Mouse (Mus musculus) embryonic facial prominence, embryonic 15.5 days (tissue): Measurements from ENCODE around the gene Hoxb3. TPM values are rescaled to one million over a fixed set of nuclear protein-coding genes. Genes with fewer than 3 reads are reported as not detected.
A peak's percentile ranks its signal among the peaks of the same experiment; 100 is the strongest.

Source experiments
- ATAC-seq: fragments of 200-750 bp; cut with Nextera tagmentation; 2 replicates; pipeline ENCODE4 v1.8.0; 2017; ENCODE audit warnings: low read depth, moderate TSS enrichment; ENCODE audit not compliant: insufficient number of reproducible peaks, low FRiP score, low TSS enrichment
- H3K27ac ChIP-seq: fragments of 300-500 bp; sonication (generic); replicated peaks from 2 replicates; pipeline ENCODE4 v1.5.1; 2015; ENCODE audit warnings: mild to moderate bottlenecking, inconsistent platforms
- H3K27me3 ChIP-seq: fragments of 300-500 bp; sonication (generic); 2 replicates; pipeline ENCODE4 v1.6.1; 2015; ENCODE audit warnings: inconsistent platforms
- H3K36me3 ChIP-seq: fragments of 300-500 bp; sonication (generic); 2 replicates; pipeline ENCODE4 v1.6.1; 2015; ENCODE audit warnings: mild to moderate bottlenecking, inconsistent platforms
- H3K4me1 ChIP-seq: fragments of 300-500 bp; sonication (generic); 2 replicates; pipeline ENCODE4 v1.6.1; 2015; ENCODE audit warnings: inconsistent platforms
- H3K4me2 ChIP-seq: fragments of 300-500 bp; sonication (generic); replicated peaks from 2 replicates; pipeline ENCODE4 v1.6.1; 2015; ENCODE audit warnings: mild to moderate bottlenecking, inconsistent platforms
- H3K4me3 ChIP-seq: fragments of 300-500 bp; sonication (generic); replicated peaks from 2 replicates; pipeline ENCODE4 v1.5.1; 2015; ENCODE audit warnings: mild to moderate bottlenecking, inconsistent platforms
- H3K9ac ChIP-seq: fragments of 300-500 bp; sonication (generic); 2 replicates; pipeline ENCODE4 v1.6.1; 2015; ENCODE audit warnings: inconsistent platforms
- H3K9me3 ChIP-seq: fragments of 300-500 bp; sonication (generic); replicated peaks from 2 replicates; pipeline ENCODE4 v1.6.1; 2016; ENCODE audit warnings: inconsistent platforms
- WGBS: fragments of 180-500 bp; shearing (Covaris S2); methylation state at CpG from one replicate; pipeline ENCODE4 v1.1.7; 2015; 5-methylcytosine and 5-hydroxymethylcytosine counted together
- polyA plus RNA-seq: library from polyadenylated mRNA; unstranded; fragments of >200 nt; fragmentation: Nextera tagmentation; extraction: Ambion mirVana; gene quantifications from 2 replicates; pipeline ENCODE4 v1.2.1, GENCODE M21; 2015

Gene Hoxb3
- polyA plus RNA-seq, 1 experiment from 2014 or later = 0.07 TPM

GRCm38 (mm10) chr11:96345893-96346806 lies 23.0 kb downstream of the Hoxb3 start:
- ATAC-seq = no peak

DNA sequence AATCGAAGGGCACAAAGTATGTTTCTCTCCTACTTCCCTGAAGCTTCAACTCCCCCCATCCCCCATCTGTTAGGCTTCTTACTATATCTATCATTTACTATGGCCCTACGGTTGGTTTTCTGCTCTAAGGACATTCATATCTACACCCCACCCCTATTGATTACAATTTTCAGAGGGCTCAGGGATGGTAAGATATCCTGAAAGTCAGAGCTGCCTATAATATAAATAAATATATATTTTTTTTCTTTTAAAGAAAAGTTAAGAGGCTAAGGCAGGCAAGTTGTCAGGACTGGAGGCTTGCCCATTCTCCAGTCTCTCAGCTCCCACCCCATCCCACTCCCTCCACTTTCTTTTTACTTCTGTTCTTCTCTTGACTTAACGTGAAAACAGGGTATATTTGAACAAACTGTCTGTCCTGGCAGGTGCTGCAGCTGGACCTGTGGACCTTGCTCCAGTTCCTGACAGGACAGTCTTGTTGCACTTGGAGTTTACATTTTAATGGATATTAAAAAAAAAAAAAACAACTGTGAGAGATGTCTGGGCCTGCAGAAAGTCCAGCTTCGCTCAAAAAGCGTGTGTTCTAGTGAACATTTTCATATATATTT lies 23.9 kb downstream of the Hoxb3 start:
- Histone ChIP-seq H3K36me3 (no peaks in the 10 kb centered on the region), H3K4me2 (no peak overlapping the region), H3K9me3 (no peaks in the 10 kb centered on the region), H3K27me3 (peaks cover 96% of the 10 kb centered on the region), H3K4me3 (no peak overlapping the region), H3K4me1 (peaks cover 7% of the 10 kb centered on the region), H3K27ac (no peak overlapping the region), H3K9ac (no peak overlapping the region)
- no peak for ATAC-seq
- WGBS = 18% methylated on average over 5 of the region's 5 CpGs

More at GRCm38 (mm10) chr11:96345893-96346806, 23.0 kb downstream of the Hoxb3 start:
- Histone ChIP-seq H3K27ac (no peak overlapping the region), H3K36me3 (no peaks in the 10 kb centered on the region), H3K9ac (no peak overlapping the region), H3K4me3 (no peak overlapping the region; the same call in 1 of the 2 replicates), H3K4me2 (peak overlapping the region; percentile 36; the same call in 1 of the 2 replicates), H3K9me3 (no peaks in the 10 kb centered on the region), H3K4me1 (peaks cover 14% of the 10 kb centered on the region), H3K27me3 (peaks cover 96% of the 10 kb centered on the region)
- WGBS = 1% methylated on average over 45 of the region's 45 CpGs

DNA sequence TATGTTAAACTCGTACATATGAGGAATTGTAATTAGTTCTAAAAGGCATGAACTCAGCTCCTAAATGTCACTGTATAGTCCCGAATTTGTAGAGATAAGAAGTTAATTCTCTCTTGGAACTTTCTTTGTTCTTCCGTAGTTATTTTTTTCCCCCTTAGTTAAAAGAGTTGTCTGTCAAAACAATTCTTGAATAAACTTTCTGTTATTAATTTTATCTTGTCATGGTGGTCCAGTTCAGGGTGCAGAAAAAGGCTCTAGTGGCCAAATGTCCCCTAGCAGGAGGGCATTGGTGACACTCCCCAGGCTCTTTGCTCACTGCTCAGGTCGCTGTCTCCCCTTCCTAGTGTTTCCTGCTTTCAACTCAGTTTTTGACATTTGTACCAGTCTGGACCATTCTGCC lies 24.6 kb downstream of the Hoxb3 start:
- no peaks in the 10 kb centered on the region for H3K9me3 ChIP-seq
- no peak overlapping the region for H3K27ac ChIP-seq
- WGBS = 13% methylated on average over 4 of the region's 4 CpGs
- H3K36me3 ChIP-seq = no peaks in the 10 kb centered on the region
- peaks cover 96% of the 10 kb centered on the region for H3K27me3 ChIP-seq
- no peak for ATAC-seq
- peaks cover 9% of the 10 kb centered on the region for H3K4me1 ChIP-seq
- no peak overlapping the region for H3K4me3 ChIP-seq
- H3K9ac ChIP-seq = no peak overlapping the region
- H3K4me2 ChIP-seq = no peak overlapping the region

- Histone ChIP-seq H3K4me3 (no peak overlapping the region), H3K4me1 (peaks cover 16% of the 10 kb centered on the region), H3K27ac (no peak overlapping the region), H3K27me3 (peaks cover 96% of the 10 kb centered on the region), H3K36me3 (no peaks in the 10 kb centered on the region), H3K9ac (no peak overlapping the region), H3K4me2 (no peak overlapping the region), H3K9me3 (no peaks in the 10 kb centered on the region)
- no peak for ATAC-seq
- WGBS = 8% methylated on average over 21 of the region's 21 CpGs
These were observed 25.2 kb downstream of the Hoxb3 start for GRCm38 (mm10) chr11:96348141-96348928.

DNA sequence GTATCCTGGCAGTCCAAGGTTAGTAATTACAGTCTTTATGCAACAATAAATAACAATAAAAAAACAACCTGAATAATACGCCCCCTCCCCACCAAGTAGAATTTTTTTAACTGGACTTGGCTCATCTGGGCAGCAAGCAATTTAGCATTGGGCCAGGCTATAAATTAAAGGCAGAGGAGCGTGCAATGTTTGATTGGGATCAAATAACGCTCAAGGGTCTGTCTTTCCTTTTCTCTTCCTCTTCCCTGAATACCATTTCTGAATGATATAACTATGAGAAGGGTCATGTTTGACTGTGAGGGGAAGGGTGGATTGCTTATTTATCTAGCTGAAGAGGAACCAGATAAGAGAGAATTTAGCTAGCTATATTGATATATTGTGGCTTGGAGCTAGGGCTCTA lies 25.9 kb downstream of the Hoxb3 start:
- no peaks in the 10 kb centered on the region for H3K36me3 ChIP-seq
- WGBS = 17% methylated on average over 3 of the region's 3 CpGs
- H3K4me3 ChIP-seq = no peak overlapping the region
- H3K27me3 ChIP-seq = peaks cover 94% of the 10 kb centered on the region
- no peak overlapping the region for H3K4me2 ChIP-seq
- H3K4me1 ChIP-seq = peaks cover 17% of the 10 kb centered on the region
- H3K9me3 ChIP-seq = no peaks in the 10 kb centered on the region
- no peak overlapping the region for H3K27ac ChIP-seq
- no peak for ATAC-seq
- no peak overlapping the region for H3K9ac ChIP-seq

DNA sequence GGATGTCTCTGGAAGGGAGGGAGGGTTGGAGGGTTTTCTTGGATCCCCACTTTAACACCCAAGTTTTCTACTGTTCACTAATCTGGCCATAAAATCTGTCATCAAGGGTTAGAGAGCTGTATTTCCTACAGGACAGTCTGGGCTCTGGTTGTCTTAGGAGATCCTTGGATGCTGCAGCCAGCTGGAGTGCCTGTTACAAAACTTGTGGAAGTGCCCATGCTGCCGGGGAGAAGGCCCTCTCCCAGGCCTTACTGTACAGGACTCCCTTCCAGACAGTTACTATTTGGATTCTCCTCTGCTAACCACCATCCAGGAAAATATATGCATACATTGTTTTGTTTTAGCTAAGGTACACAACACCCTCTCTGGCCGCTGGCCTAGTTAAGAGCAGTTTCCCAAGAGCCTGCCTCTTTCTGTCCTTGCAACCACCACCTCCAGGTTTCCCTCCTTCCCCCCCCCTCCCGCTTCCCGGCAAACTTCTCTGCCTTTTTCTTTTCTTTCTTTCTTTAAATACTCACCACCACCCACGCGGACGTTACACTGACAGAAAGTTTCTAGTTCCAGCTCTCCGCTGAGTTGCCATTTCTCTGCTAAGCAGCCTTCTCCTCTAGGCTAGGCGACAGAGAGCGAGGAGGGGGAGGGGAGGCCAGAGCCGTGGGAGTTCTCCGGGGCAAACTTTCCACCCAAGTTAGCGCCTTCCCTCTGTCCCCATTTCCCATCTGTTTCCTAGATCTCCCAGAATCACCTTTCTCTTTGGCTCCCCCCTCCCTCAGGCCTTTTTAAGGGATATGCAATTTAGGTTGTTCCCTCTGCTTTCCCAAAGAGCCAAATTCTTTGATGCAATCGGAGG lies 26.6 kb downstream of the Hoxb3 start:
- Histone ChIP-seq H3K36me3 (no peaks in the 10 kb centered on the region), H3K27me3 (peaks cover 94% of the 10 kb centered on the region), H3K9ac (no peak overlapping the region), H3K9me3 (no peaks in the 10 kb centered on the region), H3K4me3 (no peak overlapping the region), H3K4me2 (no peak overlapping the region), H3K27ac (no peak overlapping the region), H3K4me1 (peaks cover 21% of the 10 kb centered on the region)
- ATAC-seq = no peak
- 11% methylated on average over 14 of the region's 14 CpGs for WGBS

DNA sequence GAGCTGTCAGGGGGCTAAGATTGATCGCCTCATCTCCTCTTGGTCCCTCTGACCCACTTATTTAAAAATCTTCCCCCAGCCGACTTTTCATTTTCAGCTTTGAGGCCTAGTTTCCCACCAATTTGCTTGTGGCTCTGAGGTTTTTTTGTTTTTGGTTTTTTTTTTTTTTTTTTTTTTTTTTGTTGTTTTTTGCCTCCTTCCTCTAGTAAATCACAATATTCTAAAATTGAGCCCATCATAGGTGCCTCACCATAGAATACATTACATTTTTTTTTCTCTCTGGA lies 27.2 kb downstream of the Hoxb3 start, which contains the start of gene Hoxb2:
TSS of gene Hoxb2 (plus strand) at position 185 of the 284 bp plus-strand sequence.
- no peak within 1 kb of the TSS for H3K9ac ChIP-seq
- H3K4me3 ChIP-seq = no peak within 1 kb of the TSS

GRCm38 (mm10) chr11:96350791-96351190 lies 27.7 kb downstream of the Hoxb3 start:
- Histone ChIP-seq H3K36me3 (no peaks in the 10 kb centered on the region), H3K4me3 (no peak overlapping the region), H3K4me1 (peaks cover 15% of the 10 kb centered on the region; the same call in 1 of the 2 replicates), H3K27ac (no peak overlapping the region), H3K9ac (no peak overlapping the region), H3K27me3 (peaks cover 91% of the 10 kb centered on the region), H3K4me2 (no peak overlapping the region), H3K9me3 (no peaks in the 10 kb centered on the region)
- 13% methylated on average over 2 of the region's 2 CpGs for WGBS
- ATAC-seq = no peak

More for the DNA sequence above, 27.2 kb downstream of the Hoxb3 start, which contains the start of gene Hoxb2:
- peaks cover 93% of the 10 kb centered on the region for H3K27me3 ChIP-seq
- no peak within 1 kb of the TSS for H3K4me2 ChIP-seq
- H3K36me3 ChIP-seq = no peaks in the 10 kb centered on the region
- H3K4me1 ChIP-seq = peaks cover 20% of the 10 kb centered on the region
- no peak for ATAC-seq
- H3K27ac ChIP-seq = no peak within 1 kb of the TSS
- WGBS = 29% methylated on average over 2 of the region's 2 CpGs
- no peaks in the 10 kb centered on the region for H3K9me3 ChIP-seq

DNA sequence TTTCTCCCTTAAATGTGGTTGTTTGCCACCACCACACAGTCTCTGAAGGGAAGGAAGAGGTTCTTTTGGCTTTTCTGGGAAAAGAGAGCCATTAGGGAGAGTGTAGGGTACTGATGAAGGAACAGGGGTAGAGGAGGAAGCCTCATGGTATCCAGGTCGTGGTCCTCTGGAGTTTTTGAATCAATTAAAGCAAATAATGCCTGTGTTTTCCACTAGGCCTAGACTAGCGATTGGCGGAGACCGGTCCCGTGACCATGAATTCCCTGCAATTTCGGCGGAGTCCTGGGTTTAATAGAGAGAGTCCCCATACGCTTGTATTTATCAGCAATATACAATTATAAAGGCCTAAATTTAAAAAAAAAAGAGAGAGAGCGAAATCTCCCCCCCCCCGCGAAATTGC lies 28.2 kb downstream of the Hoxb3 start:
- 5% methylated on average over 11 of the region's 11 CpGs for WGBS
- Histone ChIP-seq H3K9ac (no peak overlapping the region), H3K9me3 (no peaks in the 10 kb centered on the region), H3K36me3 (no peaks in the 10 kb centered on the region), H3K27ac (no peak overlapping the region), H3K4me1 (peaks cover 15% of the 10 kb centered on the region; the same call in 1 of the 2 replicates), H3K4me3 (no peak overlapping the region), H3K27me3 (peaks cover 91% of the 10 kb centered on the region), H3K4me2 (no peak overlapping the region)
- ATAC-seq = no peak

GRCm38 (mm10) chr11:96351831-96352230 lies 28.7 kb downstream of the Hoxb3 start:
- Histone ChIP-seq H3K27ac (no peak overlapping the region), H3K27me3 (peaks cover 91% of the 10 kb centered on the region), H3K9ac (no peak overlapping the region), H3K4me3 (0 out of 2 replicates have a peak overlapping the region, but pooled peaks have one; percentile 10), H3K36me3 (no peaks in the 10 kb centered on the region), H3K4me1 (peaks cover 15% of the 10 kb centered on the region; the same call in 1 of the 2 replicates), H3K4me2 (no peak overlapping the region), H3K9me3 (no peaks in the 10 kb centered on the region)
- no peak for ATAC-seq
- WGBS = 2% methylated on average over 22 of the region's 22 CpGs
